Mouse (Mus musculus): ENCODE results near the gene Cdh11. TPM values are rescaled to one million over a fixed set of nuclear protein-coding genes. Genes with fewer than 3 reads are reported as not detected.

The Cdh11 gene
- total and polyA plus RNA-seq, 3 experiments = 0.13 to 0.17 TPM; not detected in 1

DNA sequence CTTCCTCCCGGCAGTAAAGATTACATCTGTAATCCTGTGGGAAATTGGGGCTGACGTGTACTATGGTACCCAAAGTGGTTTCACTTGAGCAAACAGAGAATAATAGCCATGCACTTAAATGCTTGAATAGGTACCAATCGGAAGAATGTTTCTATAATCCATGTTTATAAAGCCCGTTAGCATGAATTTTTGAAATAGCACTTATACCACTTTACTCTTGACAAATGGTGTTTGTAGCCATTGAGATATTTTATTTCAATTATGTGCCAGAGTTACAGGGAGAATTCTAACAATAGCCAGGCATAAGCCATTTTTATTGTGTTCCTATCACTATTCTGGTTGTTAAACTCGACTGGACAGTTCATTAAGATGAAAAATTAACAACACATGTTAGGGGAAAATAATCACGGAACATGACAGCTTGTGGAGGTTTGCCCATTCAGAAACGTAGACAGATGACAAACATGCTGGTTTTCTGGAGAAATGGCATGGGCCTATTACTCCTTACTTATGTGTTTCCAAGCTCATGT lies 80.0 kb downstream of the Cdh11 start:
- Histone ChIP-seq H3K4me2 (ENCODE audit: insufficient read depth, low read depth, poor library complexity, severe bottlenecking) (no peak overlapping the region), H3K79me2 (replicated peaks; ENCODE audit: control insufficient read depth, extremely low read depth, insufficient read depth, poor library complexity, severe bottlenecking) (no peaks in the 10 kb centered on the region), H3K27me3 (replicated peaks) (no peaks in the 10 kb centered on the region), H3K4me3 (replicated peaks in 1 of 3; ENCODE audit: low read depth in 2 of 3, low read length in 2 of 3, poor library complexity in 1 of 3) (no peak overlapping the region), H3K4me1 (ENCODE audit: control insufficient read depth in 1 of 2, insufficient read depth in 2 of 2) (no peaks in the 10 kb centered on the region), H3K36me3 (replicated peaks in 1 of 2; ENCODE audit: control insufficient read depth in 1 of 2, insufficient read depth in 1 of 2, low read length in 1 of 2) (no peaks in the 10 kb centered on the region), H3K27ac (ENCODE audit: insufficient read depth, low read depth) (no peak overlapping the region), H3K9me3 (replicated peaks; ENCODE audit: low read length) (peaks cover 43% of the 10 kb centered on the region), H3K9ac (ENCODE audit: insufficient read depth, low read depth) (no peak overlapping the region)
- TF ChIP-seq KAT2A (IDR thresholded peaks at IDR 0.05; ENCODE audit: insufficient replicate concordance, low read length) = no peak
- no peak for TF ChIP-seq RCOR1 (conservative IDR thresholded peaks at IDR 0.05; ENCODE audit: low read depth, low read length)
- TF ChIP-seq MAX (IDR thresholded peaks at IDR 0.05; ENCODE audit: low read length) = no peak
- no peak for TF ChIP-seq ZMIZ1 (IDR thresholded peaks at IDR 0.05; ENCODE audit: low read depth, low read length)
- no peak for TF ChIP-seq HCFC1 (IDR thresholded peaks at IDR 0.05; ENCODE audit: low read depth, low read length)
- no peak for TF ChIP-seq ZNF384 (IDR thresholded peaks at IDR 0.05; ENCODE audit: low read depth, low read length)
- no peak for TF ChIP-seq SMC3 (IDR thresholded peaks at IDR 0.05; ENCODE audit: low read depth, low read length)
- no peak for TF ChIP-seq CHD2 (IDR thresholded peaks at IDR 0.05; ENCODE audit: low read length)
- no peak for TF ChIP-seq UBTF (IDR thresholded peaks at IDR 0.05; ENCODE audit: low read depth, low read length)
- in situ Hi-C loops (cut with MboI; ENCODE audit: low pct_ligation_motif_present, low pct_unique_long_range_greater_than_20kb, low sequenced_read_pairs) = no loop called here
- dilution Hi-C loops (cut with MboI; ENCODE audit: extremely low pct_ligation_motif_present, extremely low pct_unique_long_range_greater_than_20kb, low sequenced_read_pairs) = no loop called here
- no peak for DNase-seq (ENCODE audit: extremely low read depth)

DNA sequence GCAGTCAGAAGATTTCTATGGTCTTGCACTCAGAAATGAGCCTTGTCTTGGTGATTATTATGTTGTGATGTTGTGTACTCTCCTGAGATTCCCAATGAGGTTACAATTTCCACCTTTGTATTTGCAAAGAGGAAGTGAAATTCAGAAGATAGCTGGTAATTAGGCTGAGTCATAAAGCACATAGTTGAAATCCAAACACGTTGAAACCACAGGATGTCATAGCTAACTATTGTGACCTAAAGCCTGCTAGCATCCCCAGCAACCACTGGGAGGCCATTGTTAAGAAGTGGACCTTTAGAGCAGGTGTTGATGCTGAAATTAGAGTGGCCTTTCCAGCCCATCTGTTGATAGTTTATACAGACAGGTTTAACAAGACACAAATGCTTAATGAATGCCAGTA lies 85.2 kb downstream of the Cdh11 start:
- no peak overlapping the region for H3K4me2 ChIP-seq (ENCODE audit: insufficient read depth, low read depth, poor library complexity, severe bottlenecking)
- no peak for DNase-seq (ENCODE audit: extremely low read depth)
- no peak overlapping the region for H3K9ac ChIP-seq (ENCODE audit: insufficient read depth, low read depth)
- H3K27ac ChIP-seq (ENCODE audit: insufficient read depth, low read depth) = no peak overlapping the region
- peaks cover 44% of the 10 kb centered on the region for H3K9me3 ChIP-seq (replicated peaks; ENCODE audit: low read length)
- no peak for TF ChIP-seq E2F4 (IDR thresholded peaks at IDR 0.05; ENCODE audit: insufficient replicate concordance, low read depth, low read length)
- H3K4me3 ChIP-seq (replicated peaks in 1 of 3; ENCODE audit: low read depth in 2 of 3, low read length in 2 of 3, poor library complexity in 1 of 3) = no peak overlapping the region
- dilution Hi-C loops (cut with MboI; ENCODE audit: extremely low pct_ligation_motif_present, extremely low pct_unique_long_range_greater_than_20kb, low sequenced_read_pairs) = no loop called here
- H3K79me2 ChIP-seq (replicated peaks; ENCODE audit: control insufficient read depth, extremely low read depth, insufficient read depth, poor library complexity, severe bottlenecking) = no peaks in the 10 kb centered on the region
- no peaks in the 10 kb centered on the region for H3K27me3 ChIP-seq (replicated peaks)
- in situ Hi-C loops (cut with MboI; ENCODE audit: low pct_ligation_motif_present, low pct_unique_long_range_greater_than_20kb, low sequenced_read_pairs) = no loop called here
- H3K36me3 ChIP-seq (replicated peaks in 1 of 2; ENCODE audit: control insufficient read depth in 1 of 2, insufficient read depth in 1 of 2, low read length in 1 of 2) = no peaks in the 10 kb centered on the region
- no peaks in the 10 kb centered on the region for H3K4me1 ChIP-seq (ENCODE audit: control insufficient read depth in 1 of 2, insufficient read depth in 2 of 2)

DNA sequence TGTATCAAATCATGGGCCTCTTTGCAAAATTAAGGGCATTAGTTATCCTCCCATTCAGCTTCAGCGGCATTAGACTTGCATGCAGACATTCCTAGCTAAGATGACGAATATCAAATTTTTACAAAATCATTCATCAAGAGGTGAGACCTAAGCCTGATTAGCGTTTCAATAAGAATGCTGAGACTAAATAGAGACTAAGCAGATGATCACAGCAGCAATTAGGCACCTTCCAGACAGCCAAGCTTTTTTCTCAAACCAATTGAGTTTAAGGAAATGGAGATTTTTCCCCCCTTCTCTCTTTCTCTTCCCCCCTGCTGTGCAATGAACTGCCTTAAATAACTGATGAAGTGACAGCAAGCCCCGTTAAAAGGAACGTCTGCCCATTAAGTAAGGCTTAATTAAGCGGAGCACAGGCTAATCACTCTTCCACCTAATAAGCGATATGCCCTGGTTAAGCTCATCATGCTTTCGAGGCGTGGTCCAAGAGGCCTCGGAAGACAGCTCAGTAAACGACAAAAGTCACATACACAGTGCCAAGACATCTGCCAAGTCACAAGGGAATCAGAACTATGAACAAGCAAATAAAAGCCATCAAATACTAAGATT lies 87.1 kb downstream of the Cdh11 start:
- no peaks in the 10 kb centered on the region for H3K36me3 ChIP-seq (replicated peaks in 1 of 2; ENCODE audit: control insufficient read depth in 1 of 2, insufficient read depth in 1 of 2, low read length in 1 of 2)
- peaks cover 44% of the 10 kb centered on the region for H3K9me3 ChIP-seq (replicated peaks; ENCODE audit: low read length)
- no peak overlapping the region for H3K27ac ChIP-seq (ENCODE audit: insufficient read depth, low read depth)
- dilution Hi-C loops (cut with MboI; ENCODE audit: extremely low pct_ligation_motif_present, extremely low pct_unique_long_range_greater_than_20kb, low sequenced_read_pairs) = no loop called here
- H3K79me2 ChIP-seq (replicated peaks; ENCODE audit: control insufficient read depth, extremely low read depth, insufficient read depth, poor library complexity, severe bottlenecking) = no peaks in the 10 kb centered on the region
- in situ Hi-C loops (cut with MboI; ENCODE audit: low pct_ligation_motif_present, low pct_unique_long_range_greater_than_20kb, low sequenced_read_pairs) = no loop called here
- DNase-seq (ENCODE audit: extremely low read depth) = no peak
- H3K27me3 ChIP-seq (replicated peaks) = no peaks in the 10 kb centered on the region
- no peak overlapping the region for H3K9ac ChIP-seq (ENCODE audit: insufficient read depth, low read depth)
- no peak overlapping the region for H3K4me3 ChIP-seq (replicated peaks in 1 of 3; ENCODE audit: low read depth in 2 of 3, low read length in 2 of 3, poor library complexity in 1 of 3)
- H3K4me1 ChIP-seq (ENCODE audit: control insufficient read depth in 1 of 2, insufficient read depth in 2 of 2) = no peaks in the 10 kb centered on the region
- H3K4me2 ChIP-seq (ENCODE audit: insufficient read depth, low read depth, poor library complexity, severe bottlenecking) = no peak overlapping the region
- TF ChIP-seq SIN3A (IDR thresholded peaks at IDR 0.05; ENCODE audit: low read length) (no peak), ETS1 (conservative IDR thresholded peaks at IDR 0.05; ENCODE audit: low read depth, low read length) (no peak), ELF1 (IDR thresholded peaks at IDR 0.05; ENCODE audit: low read depth, low read length) (no peak), EP300 (IDR thresholded peaks at IDR 0.05; ENCODE audit: low read length) (no peak), MAX (IDR thresholded peaks at IDR 0.05; ENCODE audit: low read length) (no peak), HCFC1 (IDR thresholded peaks at IDR 0.05; ENCODE audit: low read depth, low read length) (no peak), E2F4 (IDR thresholded peaks at IDR 0.05; ENCODE audit: insufficient replicate concordance, low read depth, low read length) (no peak)

Measured in CH12.LX (cell line).